Mouse (Mus musculus): ENCODE results near the gene Ankrd35.
"Not testable (repeated sequence)": the region's sequence is repeated elsewhere in the genome, so short reads cannot be mapped to it uniquely, and the experiment has no call there.

Ankrd35 gene

GRCm38 (mm10) chr3:96673514-96673913 lies 3.6 kb downstream of the Ankrd35 start:
- no peak for DNase-seq (ENCODE audit: low read depth, low spot score)

- DNase-seq (ENCODE audit: low read depth, low spot score): peak; percentile 76
Measured at GRCm38 (mm10) chr3:96674442-96674841, 4.5 kb downstream of the Ankrd35 start.

- DNase-seq (ENCODE audit: low read depth, low spot score): no peak
Measured at GRCm38 (mm10) chr3:96675171-96675570, 5.2 kb downstream of the Ankrd35 start.

- no peak for DNase-seq (ENCODE audit: low read depth, low spot score)
Measured at GRCm38 (mm10) chr3:96675690-96676089, 5.8 kb downstream of the Ankrd35 start.

- DNase-seq (ENCODE audit: low read depth, low spot score): no peak
Measured at GRCm38 (mm10) chr3:96678456-96678855, 8.5 kb downstream of the Ankrd35 start.

- no peak for DNase-seq (ENCODE audit: low read depth, low spot score)
Measured at GRCm38 (mm10) chr3:96679159-96679674, 9.3 kb downstream of the Ankrd35 start.

- DNase-seq (ENCODE audit: low read depth, low spot score): no peak
Measured at GRCm38 (mm10) chr3:96680269-96680956, 10.5 kb downstream of the Ankrd35 start.

- DNase-seq (ENCODE audit: low read depth, low spot score): no peak
Measured at GRCm38 (mm10) chr3:96683496-96683895, 13.6 kb downstream of the Ankrd35 start.

GRCm38 (mm10) chr3:96684151-96684821 lies 14.4 kb downstream of the Ankrd35 start:
- no peak for DNase-seq (ENCODE audit: low read depth, low spot score)

- DNase-seq (ENCODE audit: low read depth, low spot score): no peak
Measured at GRCm38 (mm10) chr3:96684822-96685156, 14.9 kb downstream of the Ankrd35 start.

GRCm38 (mm10) chr3:96686057-96686456 lies 16.1 kb downstream of the Ankrd35 start:
- not testable (repeated sequence) for DNase-seq (ENCODE audit: low read depth, low spot score)

- DNase-seq (ENCODE audit: low read depth, low spot score): no peak
Measured at GRCm38 (mm10) chr3:96688854-96689253, 18.9 kb downstream of the Ankrd35 start.

GRCm38 (mm10) chr3:96690298-96690697 lies 20.4 kb downstream of the Ankrd35 start:
- no peak for DNase-seq (ENCODE audit: low read depth, low spot score)

GRCm38 (mm10) chr3:96692506-96692905 lies 22.6 kb downstream of the Ankrd35 start:
- no peak for DNase-seq (ENCODE audit: low read depth, low spot score)

GRCm38 (mm10) chr3:96693579-96693978 lies 23.6 kb downstream of the Ankrd35 start:
- no peak for DNase-seq (ENCODE audit: low read depth, low spot score)

- peak; percentile 84 for DNase-seq (ENCODE audit: low read depth, low spot score)
Measured at GRCm38 (mm10) chr3:96696198-96696765, 26.4 kb downstream of the Ankrd35 start, which contains the start of gene Pias3. Gene Pias3 (plus strand): TSS chr3:96696384.

- DNase-seq (ENCODE audit: low read depth, low spot score): peak; percentile 92
Measured at GRCm38 (mm10) chr3:96696766-96697732, 27.1 kb downstream of the Ankrd35 start.

GRCm38 (mm10) chr3:96698993-96699690 lies 29.2 kb downstream of the Ankrd35 start:
- DNase-seq (ENCODE audit: low read depth, low spot score): no peak

- DNase-seq (ENCODE audit: low read depth, low spot score): peak; percentile 56
Measured at GRCm38 (mm10) chr3:96700376-96700775, 30.4 kb downstream of the Ankrd35 start.

GRCm38 (mm10) chr3:96701003-96701402 lies 31.1 kb downstream of the Ankrd35 start:
- DNase-seq (ENCODE audit: low read depth, low spot score): no peak

- DNase-seq (ENCODE audit: low read depth, low spot score): no peak
Measured at GRCm38 (mm10) chr3:96704778-96705177, 34.8 kb downstream of the Ankrd35 start.
